Mouse (Mus musculus) liver, embryonic 16.5 days (tissue): ENCODE results near the gene Zfp146. TPM values are rescaled to one million over a fixed set of nuclear protein-coding genes. Genes with fewer than 3 reads are reported as not detected.
"Not testable (repeated sequence)": the region's sequence is repeated elsewhere in the genome, so short reads cannot be mapped to it uniquely, and the experiment has no call there.

Experiments used
- ATAC-seq: fragments of 200-750 bp; cut with Nextera tagmentation; 2 replicates; pipeline ENCODE4 v1.8.0; 2017; ENCODE audit warnings: low read depth, mild to moderate bottlenecking, moderate number of reproducible peaks, moderate library complexity
- H3K27ac ChIP-seq: fragments of 300-500 bp; sonication (generic); 2 replicates; pipeline ENCODE4 v1.5.1; 2014; ENCODE audit warnings: mild to moderate bottlenecking, low read length
- H3K27me3 ChIP-seq: fragments of 300-500 bp; sonication (generic); 2 replicates; pipeline ENCODE4 v1.6.1; 2014; ENCODE audit warnings: low read depth, low read length, mixed read lengths; ENCODE audit not compliant: control insufficient read depth, insufficient read depth
- H3K36me3 ChIP-seq: fragments of 300-500 bp; sonication (generic); 2 replicates; pipeline ENCODE4 v1.6.1; 2014; ENCODE audit warnings: mild to moderate bottlenecking; ENCODE audit not compliant: control insufficient read depth, insufficient read depth
- H3K4me1 ChIP-seq: fragments of 300-500 bp; sonication (generic); 2 replicates; pipeline ENCODE4 v1.6.1; 2014; ENCODE audit warnings: low read depth, low read length, mixed read lengths; ENCODE audit not compliant: control insufficient read depth
- H3K4me2 ChIP-seq: fragments of 300-500 bp; sonication (generic); 2 replicates; pipeline ENCODE4 v1.6.1; 2014; ENCODE audit warnings: low read depth, low read length, mixed read lengths
- H3K4me3 ChIP-seq: fragments of 300-500 bp; sonication (generic); 2 replicates; pipeline ENCODE4 v1.5.1; 2014; ENCODE audit warnings: low read depth, mild to moderate bottlenecking, low read length
- H3K9ac ChIP-seq: fragments of 300-500 bp; sonication (generic); 2 replicates; pipeline ENCODE4 v1.6.1; 2014; ENCODE audit warnings: low read depth, low read length
- H3K9me3 ChIP-seq: fragments of 300-500 bp; sonication (generic); replicated peaks from 2 replicates; pipeline ENCODE4 v1.6.1; 2016; ENCODE audit warnings: low read length; ENCODE audit not compliant: control insufficient read depth
- WGBS: fragments of 180-500 bp; shearing (Covaris S2); extraction: QIAGEN DNeasy Blood & Tissue Kit; methylation state at CpG from one replicate; pipeline ENCODE4 v1.1.7; 2014; ENCODE audit not compliant: insufficient replicate concordance; 5-methylcytosine and 5-hydroxymethylcytosine counted together
- polyA plus RNA-seq: library from polyadenylated mRNA; unstranded; fragments of >200 nt; fragmentation: Nextera tagmentation; extraction: Ambion mirVana; gene quantifications from 2 replicates; pipeline ENCODE4 v1.2.1, GENCODE M21; 2015

The Zfp146 gene
- polyA plus RNA-seq, 1 experiment from 2014 or later = 3.7 TPM

DNA sequence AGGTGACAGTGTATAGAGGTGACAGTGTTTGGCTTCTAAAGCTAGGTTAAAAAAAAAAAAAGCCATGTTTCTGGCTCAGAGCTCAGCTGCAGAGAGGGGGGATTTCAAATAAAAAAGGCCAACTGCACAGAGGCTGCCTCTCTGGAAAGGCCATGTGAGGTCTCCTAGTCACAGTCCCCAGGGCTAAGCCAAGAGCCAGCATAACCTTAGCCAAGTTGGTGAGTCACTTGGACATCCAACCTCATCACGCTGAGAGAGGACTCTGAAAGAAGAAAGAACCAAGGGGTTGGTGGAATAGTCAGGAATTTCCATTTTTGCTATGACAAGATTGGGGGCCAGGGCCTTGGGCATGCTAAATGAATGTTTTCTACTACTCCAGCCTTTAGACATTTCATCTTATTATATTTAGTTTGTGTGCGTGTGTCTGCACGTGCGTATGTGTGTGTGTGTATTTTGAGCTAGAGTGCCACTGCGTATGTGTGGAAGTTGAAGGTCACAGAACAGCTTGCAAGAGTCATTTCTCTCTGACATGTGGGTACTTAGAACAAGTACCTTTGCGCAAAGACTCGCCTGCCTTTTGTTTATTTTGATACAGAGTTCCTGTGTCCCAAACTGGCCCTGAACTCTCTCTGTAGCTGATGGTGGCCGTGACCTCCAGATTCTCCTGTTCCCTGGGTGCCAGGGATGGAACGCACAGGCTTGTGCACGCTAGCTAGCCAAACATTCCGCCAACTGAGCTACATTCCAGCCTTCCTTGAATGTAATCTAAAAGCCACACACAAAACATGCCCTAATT, 33.5 kb upstream of the Zfp146 start:
- Histone ChIP-seq H3K27me3 (no peaks in the 10 kb centered on the region), H3K27ac (no peak overlapping the region), H3K9me3 (no peaks in the 10 kb centered on the region), H3K36me3 (no peaks in the 10 kb centered on the region), H3K9ac (no peak overlapping the region), H3K4me3 (no peak overlapping the region), H3K4me2 (no peak overlapping the region), H3K4me1 (peaks cover 4% of the 10 kb centered on the region; the same call in 1 of the 2 replicates)
- WGBS = 65% methylated on average over 11 of the region's 11 CpGs
- ATAC-seq = no peak

DNA sequence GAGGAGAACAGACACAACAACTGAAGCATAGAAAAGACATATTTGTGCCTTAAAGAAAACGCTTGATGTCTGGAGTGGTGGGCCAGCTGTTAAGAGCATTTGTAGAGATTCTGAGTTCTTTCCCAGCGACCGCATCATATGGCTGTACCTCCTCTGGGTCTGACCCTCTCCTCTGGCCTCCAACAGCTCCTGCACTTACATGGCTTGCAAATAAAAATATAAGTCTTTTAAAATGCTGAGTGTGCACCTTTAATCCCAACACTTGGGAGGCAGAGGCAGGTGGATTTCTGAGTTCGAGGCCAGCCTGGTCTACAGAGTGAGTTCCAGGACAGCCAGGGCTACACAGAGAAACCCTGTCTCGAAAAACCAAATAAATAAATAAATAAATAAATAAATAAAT, 31.1 kb upstream of the Zfp146 start:
- H3K27me3 ChIP-seq, H3K4me3 ChIP-seq, H3K9me3 ChIP-seq, H3K4me1 ChIP-seq, ATAC-seq, H3K9ac ChIP-seq, H3K4me2 ChIP-seq, H3K27ac ChIP-seq, H3K36me3 ChIP-seq: not testable (repeated sequence)
- WGBS = 81% methylated on average over 5 of the region's 5 CpGs

DNA sequence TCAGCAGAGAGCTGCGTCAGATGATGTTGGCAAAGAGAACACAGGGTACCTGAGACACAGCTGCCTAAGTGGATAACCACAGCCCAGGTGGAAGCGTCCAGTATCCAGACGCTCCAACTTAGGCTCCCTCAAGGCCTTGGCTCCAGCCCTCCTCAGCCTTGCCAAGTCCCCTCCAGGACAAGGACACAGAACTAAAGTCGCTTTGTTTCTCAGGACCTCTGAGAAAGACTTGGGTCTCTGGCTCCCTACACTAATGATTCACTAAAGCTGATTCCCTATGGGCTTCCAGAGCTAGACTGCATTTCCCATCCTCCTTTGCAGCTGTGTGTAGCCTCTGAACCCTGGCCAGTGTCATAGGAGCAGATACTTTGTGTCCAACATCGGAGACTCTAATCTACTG, 30.6 kb upstream of the Zfp146 start:
- no peaks in the 10 kb centered on the region for H3K36me3 ChIP-seq
- 69% methylated on average over 5 of the region's 5 CpGs for WGBS
- H3K9me3 ChIP-seq = no peaks in the 10 kb centered on the region
- H3K27me3 ChIP-seq = no peaks in the 10 kb centered on the region
- H3K4me1 ChIP-seq = peaks cover 13% of the 10 kb centered on the region
- H3K27ac ChIP-seq = no peak overlapping the region
- no peak overlapping the region for H3K9ac ChIP-seq
- ATAC-seq = no peak
- H3K4me3 ChIP-seq = no peak overlapping the region
- H3K4me2 ChIP-seq = no peak overlapping the region

DNA sequence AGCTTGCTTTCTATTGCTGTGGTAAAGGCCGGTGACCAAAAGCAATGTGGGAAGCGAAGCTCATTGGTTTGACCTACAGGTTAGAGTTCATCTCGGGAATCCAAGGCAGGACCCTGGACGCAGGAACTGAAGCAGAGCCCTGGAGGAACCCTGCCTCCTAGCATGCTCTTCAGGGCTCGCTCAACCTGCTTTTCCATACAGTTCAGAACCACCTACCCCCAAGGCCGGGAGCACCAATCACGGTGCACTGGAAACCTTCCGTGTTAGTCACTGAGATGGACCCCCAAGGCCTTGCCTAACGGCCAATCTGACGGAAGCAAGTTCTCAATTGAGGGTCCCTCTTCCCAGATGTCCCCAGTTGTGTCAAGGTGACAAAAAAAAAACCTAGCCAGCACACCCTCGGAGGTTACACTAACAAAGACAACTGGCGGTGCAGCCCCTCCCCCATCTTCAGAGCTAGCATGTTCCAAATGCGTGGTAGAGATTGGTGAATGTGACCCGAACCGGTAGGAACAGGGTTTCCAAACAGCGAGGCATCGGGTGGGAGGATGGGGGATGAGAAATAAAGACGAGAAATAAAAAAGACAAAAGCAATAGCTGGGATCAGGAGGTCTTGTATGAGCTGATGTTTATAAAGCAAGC, 30.1 kb upstream of the Zfp146 start:
- 64% methylated on average over 18 of the region's 18 CpGs for WGBS
- H3K9me3 ChIP-seq = no peaks in the 10 kb centered on the region
- H3K36me3 ChIP-seq = no peaks in the 10 kb centered on the region
- no peak overlapping the region for H3K9ac ChIP-seq
- no peaks in the 10 kb centered on the region for H3K27me3 ChIP-seq
- no peak overlapping the region for H3K4me2 ChIP-seq
- peaks cover 15% of the 10 kb centered on the region for H3K4me1 ChIP-seq
- H3K4me3 ChIP-seq = no peak overlapping the region
- H3K27ac ChIP-seq = no peak overlapping the region
- no peak for ATAC-seq

DNA sequence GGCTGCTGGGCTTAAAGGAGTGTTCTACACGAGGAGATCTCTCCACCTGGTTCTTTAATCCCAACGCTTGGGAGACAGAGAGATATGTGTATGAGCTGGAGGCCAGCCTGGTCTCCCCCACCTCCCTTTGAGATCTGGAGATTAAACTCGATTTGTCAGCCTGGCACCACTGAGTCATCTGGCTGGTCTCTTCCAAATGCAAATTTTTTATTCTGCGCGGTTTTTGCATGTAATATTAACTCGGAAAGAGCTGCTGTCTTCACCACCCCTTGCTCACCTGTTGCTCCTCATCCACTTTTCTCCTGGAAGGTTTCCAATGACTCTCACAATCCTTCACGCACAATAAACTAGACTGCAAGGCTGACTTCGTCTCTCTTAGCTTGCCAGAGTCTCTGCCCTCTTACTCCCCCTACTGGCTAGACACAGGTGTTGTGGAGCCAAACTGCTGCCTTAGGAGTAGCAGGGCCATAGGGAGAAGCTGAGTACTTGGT, 29.0 kb upstream of the Zfp146 start, which contains the start of gene Capns1:
Capns1 (minus strand) TSS at position 331 of the 491 bp plus-strand sequence.
- WGBS = 6% methylated on average over 8 of the region's 8 CpGs
- Histone ChIP-seq H3K36me3 (no peaks in the 10 kb centered on the region), H3K4me2 (no peak within 1 kb of the TSS), H3K27ac (no peak within 1 kb of the TSS), H3K9ac (no peak within 1 kb of the TSS), H3K9me3 (no peaks in the 10 kb centered on the region), H3K4me3 (no peak within 1 kb of the TSS), H3K4me1 (peaks cover 18% of the 10 kb centered on the region), H3K27me3 (no peaks in the 10 kb centered on the region)
- no peak for ATAC-seq

DNA sequence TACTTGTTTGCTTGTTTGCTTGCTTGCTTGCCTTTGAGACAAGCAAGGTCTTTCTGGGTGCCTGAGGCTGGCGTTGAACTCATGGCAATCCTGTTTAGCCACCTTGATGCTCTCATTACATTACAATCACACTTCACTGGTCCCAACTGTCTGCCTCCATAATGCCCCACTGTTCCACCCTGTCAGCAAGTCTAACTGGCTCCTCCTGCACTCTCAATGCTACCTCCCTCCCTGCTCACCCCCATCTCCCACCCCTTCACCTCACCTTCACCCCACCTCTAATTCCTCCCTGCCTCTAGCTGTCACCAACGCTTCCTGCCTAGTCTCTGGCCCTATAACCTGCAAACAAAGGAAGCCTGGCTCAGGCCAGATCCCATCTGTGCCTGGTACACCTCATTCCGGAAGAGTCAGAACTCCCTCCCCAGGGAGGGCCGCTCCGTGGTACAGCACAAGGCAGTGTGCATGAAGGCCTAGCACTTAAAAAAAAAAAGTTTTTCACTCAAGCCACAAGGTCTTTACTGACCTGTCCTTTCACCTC, 28.1 kb upstream of the Zfp146 start:
- Histone ChIP-seq H3K9me3 (no peaks in the 10 kb centered on the region), H3K27me3 (no peaks in the 10 kb centered on the region), H3K4me2 (no peak overlapping the region), H3K4me1 (peaks cover 26% of the 10 kb centered on the region), H3K27ac (no peak overlapping the region), H3K9ac (no peak overlapping the region), H3K4me3 (no peak overlapping the region), H3K36me3 (no peaks in the 10 kb centered on the region)
- no peak for ATAC-seq
- WGBS = 52% methylated on average over 5 of the region's 5 CpGs

DNA sequence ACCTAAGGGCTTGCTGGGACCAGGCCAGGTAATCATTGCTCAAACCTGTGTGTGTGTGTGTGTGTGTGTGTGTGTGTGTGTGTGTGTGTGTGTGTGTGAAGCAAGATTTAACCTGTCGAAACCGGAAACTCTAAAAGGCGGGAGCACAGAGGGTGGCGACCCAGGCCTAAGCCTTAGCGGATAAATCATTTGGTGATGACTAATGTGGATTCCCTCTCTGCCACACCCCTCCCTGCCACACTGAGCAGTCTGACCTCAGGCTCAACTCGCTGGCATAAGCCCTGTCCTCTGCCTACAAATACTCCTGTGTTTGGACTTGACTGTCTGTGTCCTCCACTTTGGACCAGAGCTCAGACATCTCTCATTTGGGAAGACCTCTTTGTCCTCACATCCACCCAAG, 26.6 kb upstream of the Zfp146 start:
- peaks cover 26% of the 10 kb centered on the region for H3K4me1 ChIP-seq
- no peak overlapping the region for H3K9ac ChIP-seq
- no peak for ATAC-seq
- peaks cover 9% of the 10 kb centered on the region for H3K36me3 ChIP-seq
- no peak overlapping the region for H3K4me3 ChIP-seq
- no peaks in the 10 kb centered on the region for H3K27me3 ChIP-seq
- WGBS = 61% methylated on average over 6 of the region's 6 CpGs
- H3K27ac ChIP-seq = no peak overlapping the region
- no peak overlapping the region for H3K4me2 ChIP-seq
- no peaks in the 10 kb centered on the region for H3K9me3 ChIP-seq

DNA sequence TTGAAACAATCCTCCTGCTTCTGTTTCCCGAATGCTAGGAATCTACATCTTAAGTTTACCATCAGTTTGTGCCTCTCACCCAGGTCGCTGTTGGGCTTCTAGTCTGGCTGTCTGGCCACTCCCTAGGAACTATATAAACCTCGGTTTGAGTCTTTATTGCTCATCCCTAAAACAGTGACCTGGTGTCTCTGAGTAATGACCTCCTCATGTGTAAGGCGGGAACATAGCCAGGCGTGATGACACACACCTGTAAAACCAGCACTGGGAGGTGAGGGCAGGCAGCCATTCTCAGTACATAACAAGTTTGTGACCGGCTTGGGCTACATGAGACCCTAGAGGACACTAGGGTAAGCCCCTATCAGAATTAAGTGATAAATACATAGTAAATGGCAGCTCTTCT, 25.9 kb upstream of the Zfp146 start:
- Histone ChIP-seq H3K4me2 (peak overlapping the region; percentile 90), H3K4me1 (peaks cover 26% of the 10 kb centered on the region), H3K4me3 (no peak overlapping the region; the same call in 1 of the 2 replicates), H3K27me3 (no peaks in the 10 kb centered on the region), H3K9me3 (no peaks in the 10 kb centered on the region), H3K27ac (no peak overlapping the region), H3K9ac (no peak overlapping the region), H3K36me3 (peaks cover 10% of the 10 kb centered on the region)
- WGBS = 60% methylated on average over 6 of the region's 6 CpGs
- ATAC-seq = no peak

DNA sequence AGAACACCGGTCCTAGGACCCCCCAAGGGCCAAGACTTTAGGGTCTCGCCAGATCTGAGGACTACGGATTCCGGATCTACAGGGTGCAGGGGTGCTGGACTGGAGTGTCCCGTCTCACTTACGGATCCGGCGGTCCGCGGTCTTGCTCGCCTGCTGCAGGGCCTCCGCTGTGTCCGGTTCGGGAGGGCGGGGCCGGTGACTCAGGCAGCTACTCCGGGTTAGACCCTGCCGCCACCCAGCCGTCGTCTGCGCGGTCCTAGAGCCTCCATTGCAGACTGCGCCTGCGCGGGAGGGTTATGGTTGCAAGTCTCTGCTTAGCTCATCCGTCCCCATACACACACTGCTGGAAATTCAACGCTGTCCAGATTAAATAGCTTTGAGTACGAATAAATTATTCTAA, 25.3 kb upstream of the Zfp146 start:
- Histone ChIP-seq H3K27me3 (no peaks in the 10 kb centered on the region), H3K4me2 (peak overlapping the region; percentile 90), H3K9ac (peak overlapping the region; percentile 80), H3K4me3 (peak overlapping the region; percentile 79), H3K4me1 (peaks cover 26% of the 10 kb centered on the region), H3K27ac (peak overlapping the region; percentile 91), H3K36me3 (peaks cover 12% of the 10 kb centered on the region), H3K9me3 (no peaks in the 10 kb centered on the region)
- WGBS = 0% methylated on average over 28 of the region's 28 CpGs
- ATAC-seq = peak; percentile 90
